Comparison of ENCODE assay signal across 9 mouse cellular contexts in genomic region chr1:138637850-138638249, GRCm38 (mm10). TPM values are rescaled to one million over a fixed set of nuclear protein-coding genes. Genes with fewer than 3 reads are reported as not detected.
DNase-seq lines count a peak whose midpoint lies in the region; TF ChIP-seq lines count a peak whose summit lies in the region.
"Had no signal": no experiment of that assay in that cellular context is flagged by ENCODE, and none has a peak within 500 bp of the region (broad histone marks: within the 10 kb centered on the region; RNA-seq: fewer than 3 reads in every experiment).

No protein-coding gene starts in this region.

- H3K27ac ChIP-seq in left cerebral cortex, adult 2 months, result no peak overlapping the region
- no peak overlapping the region for H3K27ac ChIP-seq in cortical plate, adult 2 months (ENCODE audit: insufficient read depth, low read length)
- H3K27ac ChIP-seq: hindbrain, embryonic 10.5 days had no signal

- intact Hi-C loops in left cerebral cortex, adult 2 months (cut with DNase I), result loop anchor here (1.0 kb wide), 1 partner anchor 310 kb away; no protein-coding TSS in a partner anchor
- intact Hi-C loops in left cerebral cortex, postnatal 36 days (cut with DNase I), result loop anchor here (2.0 kb wide), 1 partner anchor 309 kb away; no protein-coding TSS in a partner anchor
- intact Hi-C loops in left cerebral cortex, postnatal 25 days (cut with DNase I), result loop anchor here (5.0 kb wide), 1 partner anchor 311 kb away; no protein-coding TSS in a partner anchor

- peak; percentile 54 for TF ChIP-seq CTCF in left cerebral cortex, adult 2 months (IDR thresholded peaks at IDR 0.05)
- peak; percentile 46 for TF ChIP-seq CTCF in cortical plate, adult 2 months (IDR thresholded peaks at IDR 0.05; ENCODE audit: extremely low read depth, insufficient read depth, low read length)

- H3K4me3 ChIP-seq in left cerebral cortex, adult 2 months, result no peak overlapping the region
- no peak overlapping the region for H3K4me3 ChIP-seq in cortical plate, adult 2 months (ENCODE audit: insufficient read depth, low read length)
- H3K4me3 ChIP-seq: hindbrain, embryonic 10.5 days had no signal

- TF ChIP-seq POLR2A in cortical plate, adult 2 months (IDR thresholded peaks at IDR 0.05; ENCODE audit: extremely low read depth, insufficient read depth, low read length), result no peak

- H3K4me1 ChIP-seq in cortical plate, adult 2 months (ENCODE audit: control insufficient read depth, insufficient read depth, low read length), result no peaks in the 10 kb centered on the region
- H3K4me1 ChIP-seq: hindbrain, embryonic 10.5 days had no signal

- DNase-seq in adrenal gland, postnatal 14 days, result peak; percentile 58
- DNase-seq in adrenal gland, postnatal 4 days (ENCODE audit: low spot score in 2 of 2), result no peak
- DNase-seq in left cerebral cortex, adult 2 months (ENCODE audit: extremely low spot score in 1 of 2, low spot score in 2 of 2), result no peak
- DNase-seq in left cerebral cortex, postnatal 36 days (ENCODE audit: low spot score in 2 of 2), result no peak
- DNase-seq in spleen, postnatal 36 days (ENCODE audit: low spot score in 2 of 2), result peak; percentile 25 to 31
- DNase-seq in cerebellum, adult 8-10 months, result no peak
- no peak for DNase-seq in left cerebral cortex, postnatal 25 days (ENCODE audit: low spot score in 2 of 2)

RNA-seq across cellular contexts. Expression of gene Nek7, which starts 17.9 kb away (rescaled TPM):
- total RNA-seq in adrenal gland, postnatal 14 days (2021), result 44.8 and 50.4 TPM in 2 replicates
- 10 to 100 TPM; 51.1 to 51.8 TPM for total RNA-seq in adrenal gland, postnatal 4 days (2021)
- total RNA-seq in left cerebral cortex, adult 2 months (2021), result 10 to 100 TPM; 33.3 to 33.8 TPM
- total RNA-seq in left cerebral cortex, postnatal 36 days (2021), result 10 to 100 TPM; 31.3 to 33.0 TPM
- 24.2 and 25.2 TPM in 2 replicates for polyA plus RNA-seq in cortical plate, adult 2 months (2012; rRNA removed)
- total RNA-seq in left cerebral cortex, postnatal 25 days (2021), result 10 to 100 TPM; 31.0 to 31.3 TPM

Comparison
In these comparisons a context has a peak if more than half of its experiments do, and no peak if none do; other contexts are left out.
1. DNase-seq: peak in adrenal gland, postnatal 14 days (single experiment) and spleen, postnatal 36 days (2 of 2); none in adrenal gland, postnatal 4 days (0 of 2), left cerebral cortex, adult 2 months (0 of 2), left cerebral cortex, postnatal 36 days (0 of 2), cerebellum, adult 8-10 months (single experiment) and left cerebral cortex, postnatal 25 days (0 of 2).